Mouse (Mus musculus) stomach, embryonic 16.5 days (tissue): Measurements from ENCODE around the gene Stx16. TPM values are rescaled to one million over a fixed set of nuclear protein-coding genes. Genes with fewer than 3 reads are reported as not detected.

Experiments
- ATAC-seq: fragments of 200-750 bp; cut with Nextera tagmentation; 2 replicates; pipeline ENCODE4 v1.8.0; 2017; ENCODE audit warnings: moderate number of reproducible peaks, moderate TSS enrichment; ENCODE audit not compliant: insufficient read depth, low FRiP score
- H3K27ac ChIP-seq: fragments of 300-500 bp; sonication (generic); 2 replicates; pipeline ENCODE4 v1.5.1; 2014; ENCODE audit warnings: low read length
- H3K27me3 ChIP-seq: fragments of 300-500 bp; sonication (generic); 2 replicates; pipeline ENCODE4 v1.6.1; 2014; ENCODE audit warnings: low read length, control low read depth, mixed read lengths; ENCODE audit not compliant: control insufficient read depth, insufficient read depth
- H3K36me3 ChIP-seq: fragments of 300-500 bp; sonication (generic); 2 replicates; pipeline ENCODE4 v1.6.1; 2014; ENCODE audit warnings: low read length; ENCODE audit not compliant: control insufficient read depth, insufficient read depth
- H3K4me1 ChIP-seq: fragments of 300-500 bp; sonication (generic); 2 replicates; pipeline ENCODE4 v1.6.1; 2014; ENCODE audit warnings: low read length, control low read depth, mixed read lengths; ENCODE audit not compliant: control insufficient read depth, insufficient read depth
- H3K4me2 ChIP-seq: fragments of 300-500 bp; sonication (generic); 2 replicates; pipeline ENCODE4 v1.6.1; 2014; ENCODE audit warnings: low read depth, low read length, mixed read lengths
- H3K4me3 ChIP-seq: fragments of 300-500 bp; sonication (generic); replicated peaks from 2 replicates; pipeline ENCODE4 v1.5.1; 2014; ENCODE audit warnings: mild to moderate bottlenecking, low read length
- H3K9ac ChIP-seq: fragments of 300-500 bp; sonication (generic); 2 replicates; pipeline ENCODE4 v1.6.1; 2014; ENCODE audit warnings: low read length
- H3K9me3 ChIP-seq: fragments of 300-500 bp; sonication (generic); replicated peaks from 2 replicates; pipeline ENCODE4 v1.6.1; 2016; ENCODE audit warnings: low read length, control low read depth; ENCODE audit not compliant: control insufficient read depth
- WGBS: fragments of 180-500 bp; shearing (Covaris S2); extraction: QIAGEN DNeasy Blood & Tissue Kit; methylation state at CpG from one replicate; pipeline ENCODE4 v1.1.7; 2014; 5-methylcytosine and 5-hydroxymethylcytosine counted together
- polyA plus RNA-seq: library from polyadenylated mRNA; unstranded; fragments of >200 nt; fragmentation: Nextera tagmentation; extraction: Ambion mirVana; gene quantifications from 2 replicates; pipeline ENCODE4 v1.2.1, GENCODE M21; 2015

Gene Stx16
- 12.8 and 14.8 TPM in 2 replicates for polyA plus RNA-seq

GRCm38 (mm10) chr2:174075673-174076432 is at the start of gene Stx16:
TSS of gene Stx16 (plus strand) at chr2:174076308.
- Histone ChIP-seq H3K4me2 (peak within 1 kb of the TSS; percentile 91), H3K9me3 (no peaks in the 10 kb centered on the region), H3K27ac (peak within 1 kb of the TSS; percentile 99), H3K9ac (peak within 1 kb of the TSS; percentile 95), H3K4me3 (peak within 1 kb of the TSS; percentile 97), H3K4me1 (peaks cover 28% of the 10 kb centered on the region), H3K27me3 (no peaks in the 10 kb centered on the region), H3K36me3 (no peaks in the 10 kb centered on the region)
- peak; percentile 96 for ATAC-seq
- 1% methylated on average over 32 of the region's 32 CpGs for WGBS

GRCm38 (mm10) chr2:174026406-174026805 is 49.7 kb upstream of the Stx16 start:
- no peaks in the 10 kb centered on the region for H3K36me3 ChIP-seq
- H3K4me2 ChIP-seq: no peak overlapping the region
- no peak overlapping the region for H3K27ac ChIP-seq
- no peak overlapping the region for H3K4me3 ChIP-seq
- no peaks in the 10 kb centered on the region for H3K9me3 ChIP-seq
- H3K27me3 ChIP-seq: no peaks in the 10 kb centered on the region
- ATAC-seq: no peak
- WGBS: 74% methylated on average over 4 of the region's 4 CpGs
- no peak overlapping the region for H3K9ac ChIP-seq
- H3K4me1 ChIP-seq: peaks cover 16% of the 10 kb centered on the region

GRCm38 (mm10) chr2:174033257-174033800 is 42.8 kb upstream of the Stx16 start:
- WGBS: 92% methylated on average over 9 of the region's 9 CpGs
- no peaks in the 10 kb centered on the region for H3K27me3 ChIP-seq
- H3K9ac ChIP-seq: no peak overlapping the region
- H3K4me3 ChIP-seq: no peak overlapping the region
- H3K9me3 ChIP-seq: no peaks in the 10 kb centered on the region
- ATAC-seq: no peak
- H3K36me3 ChIP-seq: no peaks in the 10 kb centered on the region
- no peak overlapping the region for H3K4me2 ChIP-seq
- no peak overlapping the region for H3K27ac ChIP-seq
- no peaks in the 10 kb centered on the region for H3K4me1 ChIP-seq

GRCm38 (mm10) chr2:174047656-174048055 is 28.5 kb upstream of the Stx16 start:
- Histone ChIP-seq H3K27ac (no peak overlapping the region), H3K9ac (no peak overlapping the region), H3K4me1 (peaks cover 21% of the 10 kb centered on the region), H3K4me2 (no peak overlapping the region), H3K36me3 (no peaks in the 10 kb centered on the region), H3K9me3 (0 out of 2 replicates have a peak, but pooled peaks cover 5% of the 10 kb centered on the region), H3K4me3 (no peak overlapping the region), H3K27me3 (no peaks in the 10 kb centered on the region)
- ATAC-seq: no peak
- WGBS: 99% methylated on average over 2 of the region's 2 CpGs

GRCm38 (mm10) chr2:174049481-174050338 is 26.4 kb upstream of the Stx16 start:
- Histone ChIP-seq H3K9me3 (0 out of 2 replicates have a peak, but pooled peaks cover 5% of the 10 kb centered on the region), H3K27me3 (no peaks in the 10 kb centered on the region), H3K36me3 (no peaks in the 10 kb centered on the region), H3K27ac (peak overlapping the region; percentile 76), H3K4me1 (peaks cover 22% of the 10 kb centered on the region), H3K4me3 (no peak overlapping the region), H3K9ac (no peak overlapping the region), H3K4me2 (no peak overlapping the region)
- ATAC-seq: peak; percentile 89
- WGBS: 15% methylated on average over 4 of the region's 4 CpGs

- Histone ChIP-seq H3K27me3 (no peaks in the 10 kb centered on the region), H3K27ac (peak overlapping the region; percentile 76), H3K36me3 (no peaks in the 10 kb centered on the region), H3K9ac (no peak overlapping the region), H3K9me3 (0 out of 2 replicates have a peak, but pooled peaks cover 5% of the 10 kb centered on the region), H3K4me1 (peaks cover 22% of the 10 kb centered on the region), H3K4me2 (no peak overlapping the region), H3K4me3 (no peak overlapping the region)
- no peak for ATAC-seq
- 9% methylated on average over 3 of the region's 3 CpGs for WGBS
Measured at GRCm38 (mm10) chr2:174050339-174050685, 25.8 kb upstream of the Stx16 start.

GRCm38 (mm10) chr2:174051081-174051481 is 25.0 kb upstream of the Stx16 start:
- H3K4me1 ChIP-seq: peaks cover 22% of the 10 kb centered on the region
- H3K27ac ChIP-seq: no peak overlapping the region
- ATAC-seq: no peak
- H3K36me3 ChIP-seq: no peaks in the 10 kb centered on the region
- no peak overlapping the region for H3K4me2 ChIP-seq
- 0 out of 2 replicates have a peak, but pooled peaks cover 5% of the 10 kb centered on the region for H3K9me3 ChIP-seq
- no peaks in the 10 kb centered on the region for H3K27me3 ChIP-seq
- 18% methylated on average over 10 of the region's 10 CpGs for WGBS
- no peak overlapping the region for H3K4me3 ChIP-seq
- H3K9ac ChIP-seq: 0 out of 2 replicates have a peak overlapping the region, but pooled peaks have one; percentile 17

GRCm38 (mm10) chr2:174054496-174054895 is 21.6 kb upstream of the Stx16 start:
- 86% methylated on average over 3 of the region's 3 CpGs for WGBS
- no peaks in the 10 kb centered on the region for H3K27me3 ChIP-seq
- H3K4me2 ChIP-seq: no peak overlapping the region
- H3K9ac ChIP-seq: no peak overlapping the region
- ATAC-seq: no peak
- peaks cover 22% of the 10 kb centered on the region for H3K4me1 ChIP-seq
- no peaks in the 10 kb centered on the region for H3K36me3 ChIP-seq
- H3K4me3 ChIP-seq: no peak overlapping the region
- no peak overlapping the region for H3K27ac ChIP-seq
- H3K9me3 ChIP-seq: no peaks in the 10 kb centered on the region
